Mouse (Mus musculus): ENCODE measurements around the gene Telo2. TPM values are rescaled to one million over a fixed set of nuclear protein-coding genes. Genes with fewer than 3 reads are reported as not detected.

Gene Telo2
- 45.0 and 56.3 TPM in 2 replicates for total RNA-seq (2014; rRNA removed)
- 34.9 and 36.5 TPM in 2 replicates for polyA plus RNA-seq (2015; fragmentation: Nextera tagmentation; extraction: Ambion mirVana)

DNA sequence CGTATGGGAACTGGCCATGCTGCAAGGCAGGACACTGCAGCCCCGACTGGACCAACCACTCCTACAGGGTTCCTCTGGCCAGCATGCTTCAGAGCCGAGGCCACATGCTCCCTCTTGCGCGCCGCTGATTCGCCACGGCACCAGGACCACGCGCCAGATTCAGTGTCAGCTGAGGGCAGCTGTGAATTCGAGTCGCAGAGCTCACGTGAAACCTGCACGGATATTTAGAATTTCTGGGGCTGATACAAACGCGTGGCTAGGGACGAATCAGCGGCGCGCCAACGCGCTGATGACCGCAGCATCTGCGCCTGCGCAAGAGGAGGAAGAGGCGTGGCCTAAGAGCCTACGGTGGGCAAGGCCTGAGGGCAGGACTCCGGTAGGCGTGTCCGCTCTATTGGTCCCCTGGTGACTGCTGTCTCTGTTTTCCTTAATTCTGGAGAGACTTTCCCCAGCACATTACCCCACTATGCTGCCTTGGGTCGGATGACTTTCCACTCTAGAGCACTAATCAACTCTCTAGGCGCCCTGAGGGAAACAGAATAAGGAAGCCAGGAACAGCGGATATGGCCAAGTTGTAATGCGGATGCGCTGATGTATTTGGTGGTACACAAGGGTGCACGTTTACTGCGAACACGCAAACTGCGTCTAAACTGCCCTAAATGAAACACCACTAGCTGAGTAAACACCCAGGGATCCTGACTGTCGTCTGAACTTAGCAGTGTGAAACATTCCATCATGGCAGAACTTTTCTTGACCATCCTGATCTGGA, at the start of gene Telo2:
TSS of gene Telo2 (minus strand) at position 304 of the 769 bp plus-strand sequence.
- peak within 1 kb of the TSS; percentile 68 for H3K9ac ChIP-seq (replicated peaks; ENCODE audit: low read length, poor library complexity, severe bottlenecking)
- TF ChIP-seq CTCF (IDR thresholded peaks at IDR 0.05): no peak
- no peaks in the 10 kb centered on the region for H3K27me3 ChIP-seq (ENCODE audit: insufficient read depth, low read length)
- 6% methylated on average over 40 of the region's 40 CpGs for WGBS
- H3K36me3 ChIP-seq (ENCODE audit: insufficient read depth, low read length): peaks cover 2% of the 10 kb centered on the region; the same call in 1 of the 2 replicates
- peak; percentile 95 for DNase-seq (ENCODE audit: low spot score)
- H3K27ac ChIP-seq (ENCODE audit: low read depth, low read length): peak within 1 kb of the TSS; percentile 85
- ATAC-seq (ENCODE audit: low FRiP score): peak; percentile 89
- H3K4me1 ChIP-seq (ENCODE audit: insufficient read depth, low read length): peaks cover 10% of the 10 kb centered on the region; the same call in 1 of the 2 replicates
- peak within 1 kb of the TSS; percentile 60 for H3K4me3 ChIP-seq (ENCODE audit: low read depth, low read length)
- no peaks in the 10 kb centered on the region for H3K9me3 ChIP-seq (ENCODE audit: low read length)
- peak within 1 kb of the TSS; percentile 91 for H3K4me2 ChIP-seq (ENCODE audit: low read depth, low read length, poor library complexity, severe bottlenecking)

- H3K36me3 ChIP-seq (ENCODE audit: insufficient read depth, low read length): peaks cover 20% of the 10 kb centered on the region
- no peak for TF ChIP-seq CTCF (IDR thresholded peaks at IDR 0.05)
- 85% methylated on average over 3 of the region's 3 CpGs for whole genome bisulfite sequencing
These were observed 49.0 kb upstream of the Telo2 start for GRCm38 (mm10) chr17:25164770-25165169.

DNA sequence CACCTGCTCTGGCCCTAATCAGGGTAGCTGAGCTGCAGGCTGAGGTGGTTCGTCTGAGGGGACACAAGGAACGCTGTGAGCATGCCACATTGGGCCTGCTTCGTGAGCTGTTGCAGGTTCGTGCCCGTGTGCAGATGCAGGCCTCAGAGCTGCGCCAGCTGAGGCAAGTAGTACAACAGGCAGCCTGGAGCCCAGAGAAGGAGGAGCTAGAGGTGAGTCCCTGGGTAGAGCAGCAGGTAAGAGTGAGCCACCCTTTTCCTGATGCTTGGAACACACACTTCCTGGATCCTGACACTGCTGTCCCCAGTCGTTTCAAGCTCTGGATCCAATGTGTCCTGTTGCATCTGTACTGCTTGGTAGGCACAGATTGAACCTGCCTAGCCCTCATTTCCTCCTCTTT, 47.6 kb upstream of the Telo2 start:
- no peaks in the 10 kb centered on the region for H3K4me1 ChIP-seq (ENCODE audit: insufficient read depth, low read length)
- ATAC-seq (ENCODE audit: low FRiP score): no peak
- no peaks in the 10 kb centered on the region for H3K27me3 ChIP-seq (ENCODE audit: insufficient read depth, low read length)
- H3K4me3 ChIP-seq (ENCODE audit: low read depth, low read length): no peak overlapping the region
- no peak for DNase-seq (ENCODE audit: low spot score)
- H3K36me3 ChIP-seq (ENCODE audit: insufficient read depth, low read length): peaks cover 25% of the 10 kb centered on the region
- no peak for TF ChIP-seq CTCF (IDR thresholded peaks at IDR 0.05)
- H3K4me2 ChIP-seq (ENCODE audit: low read depth, low read length, poor library complexity, severe bottlenecking): no peak overlapping the region
- no peak overlapping the region for H3K9ac ChIP-seq (replicated peaks; ENCODE audit: low read length, poor library complexity, severe bottlenecking)
- WGBS: 75% methylated on average over 7 of the region's 7 CpGs
- no peaks in the 10 kb centered on the region for H3K9me3 ChIP-seq (ENCODE audit: low read length)
- no peak overlapping the region for H3K27ac ChIP-seq (ENCODE audit: low read depth, low read length)

More at GRCm38 (mm10) chr17:25164770-25165169, 49.0 kb upstream of the Telo2 start:
- DNase-seq (ENCODE audit: low spot score) (no peak), ATAC-seq (ENCODE audit: low FRiP score) (no peak)
- H3K9me3 ChIP-seq (ENCODE audit: low read length): no peaks in the 10 kb centered on the region
- no peak overlapping the region for H3K4me3 ChIP-seq (ENCODE audit: low read depth, low read length)
- no peak overlapping the region for H3K27ac ChIP-seq (ENCODE audit: low read depth, low read length)
- no peaks in the 10 kb centered on the region for H3K27me3 ChIP-seq (ENCODE audit: insufficient read depth, low read length)
- no peak overlapping the region for H3K9ac ChIP-seq (replicated peaks; ENCODE audit: low read length, poor library complexity, severe bottlenecking)
- H3K4me2 ChIP-seq (ENCODE audit: low read depth, low read length, poor library complexity, severe bottlenecking): no peak overlapping the region
- H3K4me1 ChIP-seq (ENCODE audit: insufficient read depth, low read length): no peaks in the 10 kb centered on the region

GRCm38 (mm10) chr17:25162161-25162560, 46.4 kb upstream of the Telo2 start, which contains the start of gene Ccdc154:
Ccdc154 (plus strand) TSS chr17:25162461.
- no peak for DNase-seq (ENCODE audit: low spot score)
- TF ChIP-seq CTCF (IDR thresholded peaks at IDR 0.05): no peak
- Histone ChIP-seq H3K4me2 (ENCODE audit: low read depth, low read length, poor library complexity, severe bottlenecking) (no peak within 1 kb of the TSS), H3K4me3 (ENCODE audit: low read depth, low read length) (no peak within 1 kb of the TSS), H3K27ac (ENCODE audit: low read depth, low read length) (no peak within 1 kb of the TSS), H3K4me1 (ENCODE audit: insufficient read depth, low read length) (no peaks in the 10 kb centered on the region), H3K27me3 (ENCODE audit: insufficient read depth, low read length) (no peaks in the 10 kb centered on the region), H3K36me3 (ENCODE audit: insufficient read depth, low read length) (peaks cover 32% of the 10 kb centered on the region), H3K9ac (replicated peaks; ENCODE audit: low read length, poor library complexity, severe bottlenecking) (no peak within 1 kb of the TSS), H3K9me3 (ENCODE audit: low read length) (no peaks in the 10 kb centered on the region)
- no peak for ATAC-seq (ENCODE audit: low FRiP score)
- WGBS: 100% methylated on average over 1 of the region's 1 CpGs

GRCm38 (mm10) chr17:25139960-25140359, 24.2 kb upstream of the Telo2 start:
- 70% methylated on average over 4 of the region's 4 CpGs for WGBS
- peak; percentile 49 for TF ChIP-seq CTCF (IDR thresholded peaks at IDR 0.05)
- Histone ChIP-seq H3K36me3 (ENCODE audit: insufficient read depth, low read length) (peaks cover 6% of the 10 kb centered on the region; the same call in 1 of the 2 replicates), H3K4me3 (ENCODE audit: low read depth, low read length) (no peak overlapping the region), H3K27ac (ENCODE audit: low read depth, low read length) (no peak overlapping the region), H3K4me1 (ENCODE audit: insufficient read depth, low read length) (no peaks in the 10 kb centered on the region), H3K27me3 (ENCODE audit: insufficient read depth, low read length) (no peaks in the 10 kb centered on the region), H3K9me3 (ENCODE audit: low read length) (no peaks in the 10 kb centered on the region), H3K4me2 (ENCODE audit: low read depth, low read length, poor library complexity, severe bottlenecking) (no peak overlapping the region), H3K9ac (replicated peaks; ENCODE audit: low read length, poor library complexity, severe bottlenecking) (no peak overlapping the region)
- no peak for DNase-seq (ENCODE audit: low spot score)
- ATAC-seq (ENCODE audit: low FRiP score): no peak

GRCm38 (mm10) chr17:25138803-25139202, 23.0 kb upstream of the Telo2 start:
- TF ChIP-seq CTCF (IDR thresholded peaks at IDR 0.05): no peak
- H3K27ac ChIP-seq (ENCODE audit: low read depth, low read length): no peak overlapping the region

More at GRCm38 (mm10) chr17:25138803-25139202, 23.0 kb upstream of the Telo2 start:
- no peaks in the 10 kb centered on the region for H3K27me3 ChIP-seq (ENCODE audit: insufficient read depth, low read length)
- peaks cover 7% of the 10 kb centered on the region; the same call in 1 of the 2 replicates for H3K4me1 ChIP-seq (ENCODE audit: insufficient read depth, low read length)
- H3K9me3 ChIP-seq (ENCODE audit: low read length): no peaks in the 10 kb centered on the region
- H3K36me3 ChIP-seq (ENCODE audit: insufficient read depth, low read length): no peaks in the 10 kb centered on the region; the same call in 1 of the 2 replicates
- H3K9ac ChIP-seq (replicated peaks; ENCODE audit: low read length, poor library complexity, severe bottlenecking): no peak overlapping the region
- DNase-seq (ENCODE audit: low spot score): no peak
- no peak overlapping the region for H3K4me3 ChIP-seq (ENCODE audit: low read depth, low read length)
- no peak for ATAC-seq (ENCODE audit: low FRiP score)
- 96% methylated on average over 1 of the region's 1 CpGs for WGBS
- no peak overlapping the region for H3K4me2 ChIP-seq (ENCODE audit: low read depth, low read length, poor library complexity, severe bottlenecking)
